Mouse (Mus musculus) CH12.LX (cell line): ENCODE measurements around the gene Sh3bgrl2. TPM values are rescaled to one million over a fixed set of nuclear protein-coding genes. Genes with fewer than 3 reads are reported as not detected.

Experiments used
- DNase-seq: peaks from one replicate; pipeline ENCODE4 v3.0.0-alpha.2; 2013; ENCODE audit errors: extremely low read depth
- H3K27ac ChIP-seq: 2 replicates; pipeline ENCODE4 v1.5.1; 2012; ENCODE audit warnings: low read depth, mild to moderate bottlenecking, control low read depth, moderate library complexity; ENCODE audit not compliant: insufficient read depth
- H3K27me3 ChIP-seq: replicated peaks from 2 replicates; pipeline ENCODE3; 2012; ENCODE audit warnings: inconsistent platforms
- H3K36me3 ChIP-seq, 2 experiments: replicated peaks in 1 of 2; 2 replicates each; pipeline versions ENCODE3 to v1.6.1; 2012; ENCODE audit warnings: inconsistent platforms in 1 of 2, low read length in 1 of 2, mild to moderate bottlenecking in 1 of 2, mixed read lengths in 1 of 2, moderate library complexity in 1 of 2; ENCODE audit not compliant: control insufficient read depth in 1 of 2, insufficient read depth in 1 of 2
- H3K4me1 ChIP-seq, 2 experiments: 2 replicates each; pipeline ENCODE4 v1.6.1; 2012; ENCODE audit warnings: inconsistent platforms in 1 of 2, moderate library complexity in 1 of 2; ENCODE audit not compliant: insufficient read depth in 2 of 2, control insufficient read depth in 1 of 2
- H3K4me2 ChIP-seq: 2 replicates; pipeline ENCODE4 v1.6.1; 2012; ENCODE audit warnings: low read depth, mild to moderate bottlenecking, control low read depth; ENCODE audit not compliant: poor library complexity, insufficient read depth, severe bottlenecking
- H3K4me3 ChIP-seq, 3 experiments: fragments of 150-350 bp in 1 of 3; sonication (generic) in 1 of 3; replicated peaks in 1 of 3; 2 replicates each; pipeline versions ENCODE3 to v1.5.1; 2011 to 2012; ENCODE audit warnings: low read depth in 2 of 3, low read length in 2 of 3, mild to moderate bottlenecking in 2 of 3, moderate library complexity in 2 of 3, control low read depth in 1 of 3, improper control_type of control experiment in 1 of 3, inconsistent platforms in 1 of 3, mixed read lengths in 1 of 3; ENCODE audit not compliant: poor library complexity in 1 of 3
- H3K79me2 ChIP-seq: replicated peaks from 2 replicates; pipeline ENCODE4 v1.6.1; 2012; ENCODE audit warnings: mild to moderate bottlenecking, moderate library complexity; ENCODE audit not compliant: control insufficient read depth, poor library complexity, insufficient read depth, severe bottlenecking; ENCODE audit errors: extremely low read depth
- H3K9ac ChIP-seq: 2 replicates; pipeline ENCODE4 v1.6.1; 2012; ENCODE audit warnings: low read depth, mild to moderate bottlenecking, control low read depth, moderate library complexity; ENCODE audit not compliant: insufficient read depth
- H3K9me3 ChIP-seq: replicated peaks from 2 replicates; pipeline ENCODE3; 2012; ENCODE audit warnings: low read length, inconsistent platforms, mixed read lengths
- BHLHE40 ChIP-seq: IDR thresholded peaks from 2 replicates; pipeline ENCODE4 v1.6.1; 2011; ENCODE audit warnings: mild to moderate bottlenecking, low read depth, low read length, improper control_type of control experiment
- CHD1 ChIP-seq: IDR thresholded peaks from 2 replicates; pipeline ENCODE4 v1.6.1; 2012; ENCODE audit warnings: low read depth, low read length, improper control_type of control experiment, inconsistent platforms
- CHD2 ChIP-seq: IDR thresholded peaks from 2 replicates; pipeline ENCODE4 v1.6.1; 2011; ENCODE audit warnings: low read length, improper control_type of control experiment
- CTCF ChIP-seq, 2 experiments: IDR thresholded peaks in 1 of 2; conservative IDR thresholded peaks in 1 of 2; 2 replicates each; pipeline ENCODE4 v1.5.1; 2011 to 2012; ENCODE audit warnings: low read depth in 2 of 2, low read length in 2 of 2, improper control_type of control experiment in 1 of 2, inconsistent platforms in 1 of 2, mild to moderate bottlenecking in 1 of 2, moderate library complexity in 1 of 2
- E2F4 ChIP-seq: IDR thresholded peaks from 2 replicates; pipeline ENCODE4 v1.6.1; 2011; ENCODE audit warnings: low read depth, low read length, improper control_type of control experiment; ENCODE audit not compliant: insufficient replicate concordance
- EP300 ChIP-seq: IDR thresholded peaks from 2 replicates; pipeline ENCODE4 v1.6.1; 2011; ENCODE audit warnings: low read length, improper control_type of control experiment
- ETS1 ChIP-seq: conservative IDR thresholded peaks from 2 replicates; pipeline ENCODE4 v1.6.1; 2012; ENCODE audit warnings: low read depth, mild to moderate bottlenecking, inconsistent platforms, low read length, improper control_type of control experiment, moderate library complexity
- GABPA ChIP-seq: IDR thresholded peaks from 2 replicates; pipeline ENCODE4 v1.6.1; 2012; ENCODE audit warnings: low read depth, low read length, improper control_type of control experiment, inconsistent platforms; ENCODE audit not compliant: insufficient replicate concordance
- IRF4 ChIP-seq: IDR thresholded peaks from 2 replicates; pipeline ENCODE4 v1.6.1; 2014; ENCODE audit warnings: low read depth, mild to moderate bottlenecking, inconsistent platforms, low read length, improper control_type of control experiment
- JUN ChIP-seq: IDR thresholded peaks from 2 replicates; pipeline ENCODE4 v1.6.1; 2011; ENCODE audit warnings: low read depth, mild to moderate bottlenecking, low read length, improper control_type of control experiment, moderate library complexity; ENCODE audit not compliant: insufficient read depth
- JUND ChIP-seq: conservative IDR thresholded peaks from 2 replicates; pipeline ENCODE4 v1.6.1; 2011; ENCODE audit warnings: low read depth, low read length, improper control_type of control experiment
- KAT2A ChIP-seq: IDR thresholded peaks from 2 replicates; pipeline ENCODE4 v1.6.1; 2012; ENCODE audit warnings: low read length, improper control_type of control experiment, inconsistent platforms; ENCODE audit not compliant: insufficient replicate concordance
- MAFK ChIP-seq: IDR thresholded peaks from 2 replicates; pipeline ENCODE4 v1.6.1; 2011; ENCODE audit warnings: low read length, improper control_type of control experiment; ENCODE audit not compliant: insufficient replicate concordance
- MAX ChIP-seq: IDR thresholded peaks from 2 replicates; pipeline ENCODE4 v1.6.1; 2011; ENCODE audit warnings: low read length, improper control_type of control experiment
- MAZ ChIP-seq: IDR thresholded peaks from 2 replicates; pipeline ENCODE4 v1.6.1; 2012; ENCODE audit warnings: low read depth, mild to moderate bottlenecking, inconsistent platforms, low read length, improper control_type of control experiment, moderate library complexity
- MEF2A ChIP-seq: IDR thresholded peaks from 2 replicates; pipeline ENCODE4 v1.6.1; 2014; ENCODE audit warnings: low read depth, mild to moderate bottlenecking, inconsistent platforms, low read length, improper control_type of control experiment, borderline replicate concordance
- MXI1 ChIP-seq: IDR thresholded peaks from 2 replicates; pipeline ENCODE4 v1.6.1; 2011; ENCODE audit warnings: mild to moderate bottlenecking, low read depth, low read length, improper control_type of control experiment
- MYC ChIP-seq: IDR thresholded peaks from 2 replicates; pipeline ENCODE4 v1.6.1; 2011; ENCODE audit warnings: low read depth, mild to moderate bottlenecking, improper control_type of control experiment, low read length
- NRF1 ChIP-seq: IDR thresholded peaks from 2 replicates; pipeline ENCODE4 v1.6.1; 2014; ENCODE audit warnings: low read depth, mild to moderate bottlenecking, inconsistent platforms, low read length, improper control_type of control experiment, moderate library complexity
- PAX5 ChIP-seq: IDR thresholded peaks from 2 replicates; pipeline ENCODE4 v1.6.1; 2012; ENCODE audit warnings: low read length, inconsistent platforms, mixed read lengths
- POLR2A ChIP-seq: IDR thresholded peaks from 2 replicates; pipeline ENCODE4 v1.6.1; 2011; ENCODE audit warnings: low read depth, mild to moderate bottlenecking, improper control_type of control experiment, low read length
- RCOR1 ChIP-seq: conservative IDR thresholded peaks from 2 replicates; pipeline ENCODE4 v1.6.1; 2012; ENCODE audit warnings: low read depth, mild to moderate bottlenecking, inconsistent platforms, low read length, improper control_type of control experiment
- SIN3A ChIP-seq: IDR thresholded peaks from 2 replicates; pipeline ENCODE4 v1.6.1; 2012; ENCODE audit warnings: low read length, improper control_type of control experiment, inconsistent platforms
- SMC3 ChIP-seq: IDR thresholded peaks from 2 replicates; pipeline ENCODE4 v1.6.1; 2011; ENCODE audit warnings: low read depth, low read length, improper control_type of control experiment
- TBP ChIP-seq: conservative IDR thresholded peaks from 2 replicates; pipeline ENCODE4 v1.6.1; 2011; ENCODE audit warnings: low read depth, low read length, improper control_type of control experiment
- TCF12 ChIP-seq: IDR thresholded peaks from 2 replicates; pipeline ENCODE4 v1.6.1; 2014; ENCODE audit warnings: low read depth, mild to moderate bottlenecking, inconsistent platforms, low read length, improper control_type of control experiment
- USF1 ChIP-seq: IDR thresholded peaks from 2 replicates; pipeline ENCODE4 v1.6.1; 2014; ENCODE audit warnings: low read depth, mild to moderate bottlenecking, inconsistent platforms, low read length, improper control_type of control experiment
- USF2 ChIP-seq: conservative IDR thresholded peaks from 2 replicates; pipeline ENCODE4 v1.6.1; 2011; ENCODE audit warnings: low read depth, low read length, improper control_type of control experiment
- ZC3H11A ChIP-seq: IDR thresholded peaks from 2 replicates; pipeline ENCODE4 v1.6.1; 2012; ENCODE audit warnings: low read depth, mild to moderate bottlenecking, inconsistent platforms, low read length, improper control_type of control experiment
- ZKSCAN1 ChIP-seq: IDR thresholded peaks from 2 replicates; pipeline ENCODE4 v1.6.1; 2012; ENCODE audit warnings: low read depth, inconsistent platforms, low read length, improper control_type of control experiment, borderline replicate concordance
- ZNF384 ChIP-seq: IDR thresholded peaks from 2 replicates; pipeline ENCODE4 v1.6.1; 2012; ENCODE audit warnings: low read depth, low read length, improper control_type of control experiment, inconsistent platforms
- dilution Hi-C: fragments of 300-500 bp; cut with MboI; formaldehyde crosslinking; loops from 2 replicates; pipeline ENCODE4 v1.14.3; 2020; ENCODE audit warnings: low sequenced_read_pairs; ENCODE audit not compliant: extremely low pct_unique_long_range_greater_than_20kb, extremely low pct_ligation_motif_present
- in situ Hi-C: fragments of 300-500 bp; cut with MboI; formaldehyde crosslinking; loops from 3 replicates; pipeline ENCODE4 v1.14.3; 2019; ENCODE audit warnings: low sequenced_read_pairs, low pct_ligation_motif_present, low pct_unique_long_range_greater_than_20kb, mixed read lengths
- polyA plus RNA-seq: library from polyadenylated mRNA; unstranded; fragments of >175 nt; gene quantifications from 2 replicates; pipeline ENCODE4 v1.2.1, GENCODE M21; 2012; ENCODE audit warnings: low read depth; ENCODE audit not compliant: insufficient read length
- total RNA-seq, 2 experiments: library from RNA; depleted of rRNA; stranded (reverse); fragments of 300-350 nt in 1 of 2; fragments of >200 nt in 1 of 2; gene quantifications; 2 replicates each; pipeline ENCODE4 v1.2.3; 2012 to 2014

The Sh3bgrl2 gene
- total and polyA plus RNA-seq, 3 experiments, result 0.04 to 0.27 (median 0.11) TPM

DNA sequence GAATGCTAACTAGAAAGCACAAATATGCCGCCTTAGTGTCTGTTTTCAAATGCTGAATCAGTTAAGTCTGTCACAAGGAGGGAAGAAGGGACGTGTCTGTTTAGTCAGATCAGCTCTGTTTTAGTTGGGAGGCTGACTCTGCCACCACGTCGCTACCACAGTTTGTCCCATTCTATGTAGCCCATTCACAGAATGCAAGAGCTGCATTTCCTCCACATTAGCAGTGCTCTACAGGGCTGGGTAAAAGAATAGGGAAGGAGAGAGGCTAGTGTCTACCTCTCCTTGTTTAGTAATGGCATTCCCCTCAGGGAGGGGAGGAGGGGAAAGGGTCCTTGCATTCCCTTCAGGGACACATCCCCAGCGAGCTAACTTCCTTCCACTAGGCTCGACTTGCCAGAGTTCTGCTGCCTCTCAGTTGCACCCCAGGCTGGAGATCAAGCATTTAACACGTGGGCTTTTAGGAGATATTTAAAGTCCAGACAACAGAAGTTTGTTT is 68.5 kb downstream of the Sh3bgrl2 start:
- H3K9ac ChIP-seq, result no peak overlapping the region
- DNase-seq, result no peak
- no peak overlapping the region for H3K4me2 ChIP-seq
- peaks cover 4 to 18% of the 10 kb centered on the region in 2 experiments; a peak in 2 of 4 replicates for H3K4me1 ChIP-seq
- in situ Hi-C loops (loop anchor here (25.0 kb wide), 2 partner anchors 379 to 754 kb away; no protein-coding TSS in a partner anchor), dilution Hi-C loops (no loop called here)
- no peak overlapping the region for H3K27ac ChIP-seq
- H3K27me3 ChIP-seq, result no peaks in the 10 kb centered on the region
- H3K9me3 ChIP-seq, result no peaks in the 10 kb centered on the region
- TF ChIP-seq MXI1 (no peak), SMC3 (no peak), PAX5 (no peak), ETS1 (no peak), TBP (no peak), E2F4 (no peak), MAFK (no peak), ZNF384 (no peak), GABPA (no peak), KAT2A (no peak), ZKSCAN1 (no peak), CHD1 (no peak), NRF1 (no peak), CTCF (conservative IDR thresholded peaks at IDR 0.05 in 1 of 2, IDR thresholded peaks at IDR 0.05 in 1 of 2; ENCODE audit: low read depth in 2 of 2, low read length in 2 of 2) (no peak), IRF4 (no peak)
- no peaks in the 10 kb centered on the region for H3K79me2 ChIP-seq
- H3K4me3 ChIP-seq, result no peak overlapping the region
- H3K36me3 ChIP-seq, result no peaks in the 10 kb centered on the region

DNA sequence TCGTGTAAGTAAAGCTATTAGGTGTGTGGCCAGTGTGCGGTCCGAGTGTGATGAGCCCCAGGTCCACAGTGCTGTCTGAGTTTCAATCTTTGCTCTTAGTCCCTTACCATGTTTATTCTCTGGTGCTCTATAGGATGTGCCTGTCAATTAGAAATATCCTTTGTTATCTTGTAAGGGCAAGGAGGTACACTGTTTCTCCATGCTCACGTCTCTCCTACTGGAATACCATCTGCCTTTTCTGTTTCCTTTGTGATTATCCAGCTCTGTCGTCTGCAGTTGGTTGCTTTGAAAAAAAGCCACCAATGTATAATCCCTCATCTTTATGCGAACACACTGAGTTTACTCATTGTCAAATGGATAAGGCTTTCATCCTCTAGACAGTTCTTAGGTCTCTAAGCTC is 75.3 kb downstream of the Sh3bgrl2 start:
- in situ Hi-C loops, result loop anchor here (25.0 kb wide), 2 partner anchors 386 to 761 kb away; no protein-coding TSS in a partner anchor
- no peak for DNase-seq
- Histone ChIP-seq H3K79me2 (no peaks in the 10 kb centered on the region), H3K4me3 (no peak overlapping the region), H3K4me2 (no peak overlapping the region), H3K36me3 (no peaks in the 10 kb centered on the region), H3K27me3 (no peaks in the 10 kb centered on the region)
- dilution Hi-C loops, result no loop called here
- no peak for TF ChIP-seq BHLHE40
- no peak for TF ChIP-seq JUN
- TF ChIP-seq MEF2A, result no peak
- TF ChIP-seq POLR2A, result no peak
- TF ChIP-seq JUND, result no peak
- TF ChIP-seq MAZ, result no peak
- no peak for TF ChIP-seq USF1
- no peak for TF ChIP-seq SIN3A
- no peak for TF ChIP-seq ZKSCAN1
- no peak for TF ChIP-seq MAX
- no peak for TF ChIP-seq CHD2
- no peak for TF ChIP-seq CTCF (conservative IDR thresholded peaks at IDR 0.05 in 1 of 2, IDR thresholded peaks at IDR 0.05 in 1 of 2; ENCODE audit: low read depth in 2 of 2, low read length in 2 of 2)
- no peak for TF ChIP-seq SMC3
- TF ChIP-seq RCOR1, result no peak
- TF ChIP-seq TCF12, result no peak
- TF ChIP-seq EP300, result no peak
- TF ChIP-seq USF2, result no peak
- no peak for TF ChIP-seq MYC
- no peak for TF ChIP-seq NRF1
- no peak for TF ChIP-seq ZC3H11A
- TF ChIP-seq, all 38 proteins: peak for 0
- Histone ChIP-seq H3K9me3 (no peaks in the 10 kb centered on the region), H3K27ac (no peak overlapping the region), H3K4me1 (peaks cover 0 to 3% of the 10 kb centered on the region in 2 experiments; a peak in 1 of 4 replicates), H3K9ac (no peak overlapping the region)
